Mouse (Mus musculus): Measurements from ENCODE around the gene Srd5a1. TPM values are rescaled to one million over a fixed set of nuclear protein-coding genes. Genes with fewer than 3 reads are reported as not detected.

The Srd5a1 gene
- 10 to 100 TPM; 14.7 to 15.8 TPM for total RNA-seq (2021)

DNA sequence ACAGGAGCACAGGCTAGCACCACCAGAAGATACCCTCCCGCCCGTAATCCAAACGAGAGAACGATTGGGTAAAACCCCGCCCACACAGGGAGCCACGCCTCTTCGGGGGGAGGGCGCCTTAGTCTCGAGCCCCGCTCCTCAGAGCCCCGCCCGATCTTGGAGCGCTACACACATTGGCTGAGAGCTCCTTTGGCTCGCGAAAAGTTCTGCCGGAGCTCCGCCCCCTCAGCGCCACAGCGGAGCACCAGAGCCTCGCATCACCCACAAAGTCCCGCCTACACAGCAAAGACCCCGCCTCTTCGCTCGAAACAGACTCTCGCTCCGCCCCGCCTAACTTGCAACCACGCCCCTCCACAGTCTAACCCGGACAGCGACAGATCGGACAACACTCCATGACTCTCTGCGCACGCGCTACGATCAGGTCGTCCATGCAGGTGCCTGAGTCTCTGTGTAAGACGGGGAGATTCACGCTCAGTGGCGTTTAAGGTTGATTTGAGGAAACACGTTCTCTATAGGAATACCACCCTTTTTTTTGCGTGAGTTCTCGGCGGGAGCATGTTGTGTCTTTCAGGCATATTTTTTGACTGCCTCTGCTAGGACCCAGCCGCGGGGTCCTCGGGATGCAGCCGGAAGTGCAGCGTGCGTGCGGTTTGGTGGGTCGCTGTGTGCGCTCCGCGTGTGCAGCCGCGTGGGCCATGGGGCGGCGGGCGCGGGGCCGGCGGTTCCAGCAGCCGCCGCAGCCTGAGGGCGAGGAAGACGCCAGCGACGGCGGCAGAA lies at the start of gene Srd5a1:
Srd5a1 (minus strand) TSS at position 45 of the 777 bp plus-strand sequence.
- DNase-seq (ENCODE audit: extremely low spot score in 1 of 2, low spot score in 1 of 2), result peak; percentile 88 to 96

DNA sequence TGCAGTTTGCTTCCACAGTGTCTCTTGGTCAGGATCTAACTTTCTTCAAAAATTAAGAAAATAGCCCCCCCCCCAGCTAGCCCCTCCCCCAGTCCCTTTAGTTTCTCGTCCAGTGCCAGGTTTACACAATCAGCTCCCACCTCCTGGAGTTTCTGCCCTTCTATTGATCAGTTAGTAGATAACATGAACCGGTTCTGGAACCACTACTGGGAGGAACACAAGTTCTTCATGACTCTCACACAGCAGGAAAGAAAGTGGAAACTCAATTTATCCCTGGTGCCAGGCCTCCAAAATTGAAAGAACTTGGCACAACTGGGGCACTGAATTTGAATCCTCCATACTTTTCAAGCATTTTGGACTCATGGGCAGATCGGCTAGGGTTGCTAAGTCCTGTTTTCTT lies 43.3 kb upstream of the Srd5a1 start:
- DNase-seq (ENCODE audit: extremely low spot score in 1 of 2, low spot score in 1 of 2), result no peak

DNA sequence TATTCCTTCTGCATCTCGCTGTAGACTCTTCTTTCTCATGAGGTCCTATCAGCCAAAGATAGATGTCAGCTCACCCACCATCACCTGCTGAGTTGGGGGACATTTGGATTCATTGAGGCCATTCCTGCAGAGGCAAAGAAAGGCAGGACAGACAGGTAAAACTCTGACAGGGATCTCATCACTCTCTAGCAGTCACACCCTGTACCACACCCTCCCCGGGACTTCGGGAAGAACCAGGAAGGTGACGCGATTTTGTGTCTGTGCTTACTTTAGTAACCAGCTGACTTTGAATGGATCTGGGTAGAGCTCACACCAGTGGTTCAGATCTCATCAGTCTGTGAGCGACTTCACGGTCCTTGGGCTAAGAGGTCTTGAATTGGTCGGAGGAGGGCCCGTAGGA lies 35.2 kb upstream of the Srd5a1 start:
- no peak for DNase-seq (ENCODE audit: extremely low spot score in 1 of 2, low spot score in 1 of 2)

DNA sequence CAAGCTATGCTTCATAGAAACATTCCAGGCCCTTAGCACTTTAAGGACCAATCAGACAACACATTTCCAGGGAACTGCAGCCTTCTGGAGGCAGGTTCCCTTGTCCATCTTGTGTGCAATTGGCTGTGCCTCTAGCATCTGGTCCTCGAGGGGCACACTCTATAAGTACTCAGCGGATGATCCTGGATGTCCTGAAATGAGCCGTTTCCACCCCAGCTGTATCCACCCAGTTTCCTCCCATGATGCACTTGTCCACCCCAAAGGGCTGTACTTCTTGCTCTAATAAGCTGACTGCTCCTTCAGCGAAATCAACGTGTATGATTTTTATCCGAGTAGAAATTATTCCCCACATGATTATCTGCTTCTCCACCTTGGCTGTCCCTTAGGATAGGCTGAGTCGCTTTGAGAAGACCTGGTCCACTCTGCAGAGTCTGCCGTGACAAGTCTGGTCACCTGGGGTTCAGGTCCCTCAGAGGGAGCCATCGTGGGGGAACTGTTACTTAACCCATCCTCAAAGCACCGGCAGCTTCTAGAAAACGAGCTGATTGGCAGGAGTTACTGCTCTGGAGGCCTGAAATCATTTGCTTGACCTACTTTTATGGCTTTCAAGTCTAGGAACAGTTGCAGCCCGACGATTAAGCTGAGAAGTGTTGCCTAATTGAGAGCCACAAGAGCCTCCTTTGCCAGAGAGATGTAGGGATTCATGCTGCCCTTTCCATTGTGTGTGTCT lies 34.6 kb upstream of the Srd5a1 start:
- no peak for DNase-seq (ENCODE audit: extremely low spot score in 1 of 2, low spot score in 1 of 2)

DNA sequence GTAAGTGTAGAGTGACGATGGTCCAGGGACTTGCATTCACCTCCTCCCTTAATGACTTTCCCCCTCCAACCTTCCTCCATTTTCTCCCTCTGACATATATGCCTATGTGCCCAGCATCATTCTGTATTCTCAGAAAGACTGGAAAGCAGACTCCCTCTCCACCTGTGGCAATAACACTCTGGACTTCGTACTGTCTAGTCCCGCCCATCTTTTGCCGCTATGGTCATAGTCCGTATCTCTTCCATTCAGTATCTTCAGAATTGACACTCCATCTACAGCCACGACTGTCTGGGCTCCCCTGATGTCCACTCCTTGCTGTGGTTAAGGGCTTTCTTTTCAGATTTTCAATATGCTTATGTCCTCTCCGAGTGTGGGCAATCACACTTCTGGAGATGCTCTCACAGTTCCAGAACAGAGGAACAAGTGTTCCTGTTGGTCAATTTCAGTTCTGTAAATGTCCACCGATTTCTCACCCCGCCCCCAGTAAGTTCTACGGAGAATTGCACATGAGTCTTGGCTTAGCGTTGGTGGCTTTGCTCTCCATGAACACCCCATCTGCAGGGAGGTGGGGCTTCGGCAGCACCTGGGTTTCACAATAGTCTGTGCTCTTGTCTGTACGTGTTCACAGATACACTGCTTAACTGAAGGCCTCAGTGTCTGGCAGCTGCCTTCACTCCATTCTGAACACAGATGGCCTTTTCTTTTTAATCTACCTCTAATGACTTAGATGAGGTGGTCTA lies 33.4 kb upstream of the Srd5a1 start:
- DNase-seq (ENCODE audit: extremely low spot score in 1 of 2, low spot score in 1 of 2), result no peak

DNA sequence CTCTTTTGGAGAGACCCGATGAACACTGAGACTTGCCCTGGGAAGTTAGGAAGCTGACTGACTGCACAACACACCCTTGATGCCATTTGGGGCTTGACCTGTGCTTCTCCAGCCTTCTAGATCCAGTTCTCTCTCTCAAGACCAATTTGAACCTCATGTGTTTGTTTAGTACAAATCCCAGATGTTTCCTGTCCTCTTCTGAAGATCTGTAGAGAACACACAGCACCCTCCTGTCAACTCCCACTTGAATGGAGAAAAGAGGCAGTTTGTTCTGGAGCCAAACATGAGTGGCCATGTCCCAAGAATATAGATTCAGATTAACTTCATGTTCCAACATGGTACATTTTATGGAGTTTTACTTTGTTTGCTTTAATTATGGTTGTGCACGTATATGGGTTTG lies 32.7 kb upstream of the Srd5a1 start:
- no peak for DNase-seq (ENCODE audit: extremely low spot score in 1 of 2, low spot score in 1 of 2)

DNA sequence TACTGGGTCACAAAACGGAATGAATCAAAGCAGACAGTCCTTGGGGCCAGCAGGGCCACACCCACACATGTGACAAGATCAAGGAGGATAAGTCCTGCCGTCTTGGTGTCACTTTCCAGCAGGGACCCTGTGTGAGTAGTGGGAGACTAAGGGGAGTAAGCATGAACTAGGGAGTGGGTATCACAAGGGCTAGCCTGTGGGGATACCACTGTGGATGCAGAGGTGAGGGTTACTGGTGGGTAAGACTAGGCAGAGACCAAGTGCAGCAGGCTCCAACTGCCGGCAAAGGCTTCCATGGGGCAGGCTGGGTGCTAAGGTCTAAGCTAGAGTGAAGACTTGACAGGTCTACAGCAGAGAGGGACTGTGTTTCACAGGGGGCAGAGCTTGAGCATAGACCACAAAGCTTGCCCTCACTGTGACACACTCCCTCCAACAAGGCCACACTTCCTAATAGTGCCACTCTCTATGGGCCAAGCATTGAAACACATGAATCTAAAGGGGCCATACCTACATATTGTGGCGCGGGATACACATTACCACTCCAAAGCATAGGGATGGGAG lies 31.5 kb upstream of the Srd5a1 start:
- no peak for DNase-seq (ENCODE audit: extremely low spot score in 1 of 2, low spot score in 1 of 2)

DNA sequence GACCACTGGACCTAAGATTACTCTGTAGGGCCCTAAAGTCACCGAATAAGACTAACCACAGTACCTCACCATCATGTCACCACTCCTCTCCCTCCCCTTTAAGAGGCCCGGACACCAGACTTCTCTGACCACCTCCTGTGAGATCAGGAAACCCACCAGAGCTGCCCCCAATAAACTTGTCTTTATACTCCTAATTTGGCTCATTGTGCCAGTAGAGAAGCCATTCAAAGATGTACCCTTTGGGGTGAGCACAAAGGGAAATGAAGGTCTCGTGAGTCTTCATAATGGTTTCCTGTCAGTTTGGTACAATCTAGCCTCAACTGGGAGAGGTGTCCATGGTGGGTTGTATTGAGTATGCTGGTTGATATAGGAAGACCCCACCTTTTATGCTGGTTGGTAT lies 29.8 kb upstream of the Srd5a1 start:
- peak in 1 of 2 experiments; percentile 0 for DNase-seq (ENCODE audit: extremely low spot score in 1 of 2, low spot score in 1 of 2)

DNA sequence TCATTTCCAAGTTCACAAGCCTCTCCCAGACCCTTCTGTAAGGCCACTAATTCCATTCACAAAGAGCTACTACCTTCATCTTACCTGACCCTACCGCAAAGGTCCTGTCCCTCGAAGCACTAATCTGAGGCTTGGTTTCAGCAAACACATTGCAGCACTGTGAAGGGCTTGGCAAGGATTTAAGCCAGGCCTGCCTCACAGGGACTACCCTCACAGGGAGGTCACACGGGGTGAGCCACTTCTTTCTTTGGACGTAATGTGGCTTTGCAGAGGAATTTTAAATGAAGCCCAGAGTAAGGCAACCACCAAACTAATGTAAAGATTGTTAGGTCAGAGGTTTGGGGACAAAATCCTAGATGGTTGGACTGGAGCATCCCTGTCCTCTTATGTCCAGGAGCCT lies 29.3 kb upstream of the Srd5a1 start:
- peak; percentile 0 for DNase-seq (ENCODE audit: extremely low spot score in 1 of 2, low spot score in 1 of 2)

DNA sequence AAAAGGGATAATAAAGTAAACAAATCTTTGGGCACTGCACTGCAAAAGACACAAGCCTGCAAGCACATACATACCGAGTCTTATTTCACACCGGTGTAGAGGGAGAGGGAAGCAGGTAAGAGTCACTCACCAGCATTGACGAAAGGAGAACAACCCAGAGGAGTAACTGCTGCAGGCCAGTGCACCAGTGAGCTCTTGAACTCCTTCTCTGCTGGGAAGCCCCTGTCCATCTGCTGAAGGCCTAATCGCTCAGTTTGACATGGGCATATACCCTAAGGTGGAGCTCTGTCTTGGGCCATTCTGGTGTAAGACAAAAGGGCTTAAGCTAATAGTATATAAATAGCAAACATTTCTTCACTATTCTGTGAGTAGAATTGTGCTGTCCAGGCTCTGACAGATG lies 28.9 kb upstream of the Srd5a1 start:
- DNase-seq (ENCODE audit: extremely low spot score in 1 of 2, low spot score in 1 of 2), result peak; percentile 0 to 2

DNA sequence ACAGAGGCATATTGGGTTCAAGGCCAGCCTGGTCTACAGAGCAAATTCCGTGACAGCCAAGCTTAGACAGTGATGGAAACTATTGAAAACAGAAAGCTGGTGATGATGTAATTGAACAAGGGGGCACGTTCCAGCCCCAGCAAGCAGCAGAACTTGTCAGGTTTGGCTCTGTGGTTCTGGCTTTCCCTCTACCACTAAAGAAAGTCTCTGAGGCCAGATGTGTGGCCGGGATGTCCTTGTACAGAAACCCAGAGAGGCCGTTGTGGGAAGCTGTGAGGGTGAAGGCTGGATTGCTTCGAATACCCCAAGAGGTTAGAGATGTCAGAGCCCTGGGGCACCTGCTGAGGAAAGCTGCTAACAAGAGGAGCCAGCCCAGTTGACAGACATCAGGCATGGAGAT lies 28.0 kb upstream of the Srd5a1 start:
- peak; percentile 1 for DNase-seq (ENCODE audit: extremely low spot score in 1 of 2, low spot score in 1 of 2)

DNA sequence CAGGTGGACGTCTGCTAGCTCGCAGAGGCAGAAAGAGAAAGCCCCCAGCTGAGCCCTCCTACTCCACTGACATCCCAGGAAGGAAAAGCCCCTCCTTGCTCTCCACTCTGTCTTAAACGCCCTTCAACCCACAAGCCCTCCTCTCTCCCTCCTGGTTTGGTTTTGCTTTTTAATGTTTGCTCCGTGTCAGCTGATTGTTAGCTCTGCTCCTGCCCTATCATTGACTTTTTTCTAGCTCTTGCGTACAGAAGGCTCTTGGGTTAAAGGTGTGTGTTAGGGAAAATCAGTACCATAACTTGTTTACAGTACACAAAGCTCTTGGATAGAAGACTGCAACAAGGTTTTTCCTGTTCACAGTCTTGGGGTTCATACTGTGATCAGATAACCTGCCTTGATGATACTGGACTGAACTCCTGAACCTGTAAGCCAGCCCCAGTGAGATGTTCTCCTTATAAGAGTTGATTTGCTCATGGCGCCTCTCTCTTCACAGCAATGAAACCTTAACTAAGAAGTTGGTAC lies 26.9 kb upstream of the Srd5a1 start:
- DNase-seq (ENCODE audit: extremely low spot score in 1 of 2, low spot score in 1 of 2), result peak; percentile 0

DNA sequence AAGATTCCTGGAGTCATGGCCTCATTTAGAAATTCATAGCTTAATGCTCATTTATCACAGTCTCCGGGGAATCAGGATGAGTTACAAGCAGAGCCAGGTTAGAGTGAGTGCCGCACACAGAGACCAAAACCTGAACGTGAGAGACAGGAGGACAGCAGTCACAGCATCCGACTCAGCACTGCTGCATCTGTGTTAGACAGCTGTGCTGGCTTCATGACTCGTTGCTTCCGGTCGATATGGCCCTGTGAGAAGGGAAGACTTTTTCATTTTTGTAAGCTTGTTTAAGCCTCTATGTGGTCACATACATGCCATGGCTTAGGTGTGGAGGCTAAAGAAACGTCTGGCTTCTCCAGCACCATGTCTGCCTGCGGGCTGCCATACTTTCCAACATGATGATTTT lies 26.4 kb upstream of the Srd5a1 start:
- DNase-seq (ENCODE audit: extremely low spot score in 1 of 2, low spot score in 1 of 2), result no peak

DNA sequence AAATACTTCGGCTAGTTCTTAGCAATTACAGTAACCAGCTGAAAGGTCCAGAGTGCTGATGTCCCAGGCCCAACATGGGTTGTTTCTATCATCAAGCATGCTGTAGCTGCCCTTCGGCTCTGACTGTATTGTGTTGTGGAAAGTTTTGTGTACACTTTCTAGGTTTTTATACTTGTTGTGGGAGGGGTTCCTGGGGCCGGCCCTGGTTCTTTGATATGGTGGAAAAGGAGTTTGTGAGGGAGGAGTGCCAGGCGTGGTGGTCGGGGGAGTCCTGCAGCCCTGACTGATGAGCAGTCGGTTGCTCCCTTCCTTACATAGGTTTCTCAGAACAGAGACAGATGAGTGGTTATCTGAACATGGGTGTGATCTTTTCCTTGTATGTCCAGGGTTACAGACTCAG lies 25.6 kb upstream of the Srd5a1 start:
- peak in 1 of 2 experiments; percentile 1 for DNase-seq (ENCODE audit: extremely low spot score in 1 of 2, low spot score in 1 of 2)

DNA sequence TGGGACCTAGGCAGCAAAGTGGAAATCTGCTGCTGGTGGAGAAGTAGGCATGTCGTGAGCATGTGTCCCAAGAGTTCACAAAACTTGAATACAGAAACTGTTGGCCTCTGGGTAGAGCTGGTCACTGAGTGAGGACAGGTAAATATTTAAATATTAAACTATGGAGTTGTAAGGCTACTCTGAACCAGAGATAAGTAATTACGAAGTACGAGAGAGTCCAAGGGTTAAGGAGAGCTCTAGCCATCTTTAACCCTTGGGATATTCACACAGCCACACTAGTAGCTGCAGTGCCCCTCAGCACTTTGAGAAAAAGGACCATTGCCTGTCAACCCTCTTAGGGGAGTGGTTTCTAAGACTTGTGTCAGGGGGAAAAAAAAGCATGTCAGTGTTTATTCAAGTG lies 25.1 kb upstream of the Srd5a1 start:
- peak in 1 of 2 experiments; percentile 1 for DNase-seq (ENCODE audit: extremely low spot score in 1 of 2, low spot score in 1 of 2)

DNA sequence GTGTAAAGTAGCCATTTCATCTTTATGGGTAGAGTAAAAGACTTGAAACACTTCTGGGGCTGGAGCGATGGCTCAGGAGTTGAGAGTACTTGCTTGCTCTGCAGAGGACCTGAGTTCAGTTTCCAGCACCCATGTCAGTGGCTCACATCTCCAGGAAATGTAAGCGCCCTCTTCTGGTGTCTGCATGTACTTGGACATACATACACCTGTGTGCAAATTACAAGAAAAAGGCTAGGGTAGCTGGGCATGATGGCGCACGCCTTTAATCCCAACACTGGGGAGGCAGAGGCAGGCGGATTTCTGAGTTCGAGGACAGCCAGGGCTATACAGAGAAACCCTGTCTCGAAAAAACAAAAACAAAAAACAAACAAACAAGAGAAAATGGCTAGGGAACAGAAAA lies 24.6 kb upstream of the Srd5a1 start:
- peak in 1 of 2 experiments; percentile 1 for DNase-seq (ENCODE audit: extremely low spot score in 1 of 2, low spot score in 1 of 2)

DNA sequence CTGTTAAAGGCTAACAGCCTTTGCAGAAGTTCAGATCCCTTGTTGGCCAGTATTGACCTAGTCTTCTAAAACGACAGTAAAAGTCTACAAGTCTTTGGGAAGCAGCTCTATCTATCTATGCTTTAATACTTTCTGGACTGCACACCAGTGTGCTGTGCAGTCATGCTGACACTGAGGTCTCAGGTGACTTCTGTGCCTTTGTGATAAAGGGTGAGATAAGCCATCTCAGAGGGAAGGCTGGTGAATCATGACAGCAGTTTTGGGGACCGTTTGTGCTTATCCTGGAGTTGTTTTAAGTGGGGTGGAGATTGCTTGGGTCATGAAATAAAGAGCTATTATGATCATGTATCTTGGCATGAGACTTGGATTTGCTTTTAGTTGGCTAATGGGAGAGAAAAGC lies 22.7 kb upstream of the Srd5a1 start:
- DNase-seq (ENCODE audit: extremely low spot score in 1 of 2, low spot score in 1 of 2), result no peak

DNA sequence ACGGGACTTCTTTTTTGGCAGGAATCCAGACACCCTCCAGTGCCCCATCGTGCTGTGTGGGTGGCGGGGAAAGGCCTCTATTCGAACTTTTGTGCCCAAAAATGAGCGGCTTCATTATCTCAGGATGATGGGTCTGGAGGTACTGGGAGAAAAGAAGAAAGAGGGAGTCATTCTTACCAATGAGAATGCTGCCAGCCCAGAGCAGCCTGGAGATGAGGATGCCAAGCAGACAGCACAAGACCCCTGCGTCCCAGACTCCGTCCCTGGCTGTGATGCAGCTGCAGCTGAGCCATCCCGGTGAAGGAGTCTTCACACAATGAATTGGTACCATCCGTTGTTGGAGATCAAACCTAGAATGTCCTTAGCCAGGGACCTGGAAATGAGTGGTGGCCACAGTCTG lies 22.3 kb upstream of the Srd5a1 start:
- DNase-seq (ENCODE audit: extremely low spot score in 1 of 2, low spot score in 1 of 2), result peak in 1 of 2 experiments; percentile 0

DNA sequence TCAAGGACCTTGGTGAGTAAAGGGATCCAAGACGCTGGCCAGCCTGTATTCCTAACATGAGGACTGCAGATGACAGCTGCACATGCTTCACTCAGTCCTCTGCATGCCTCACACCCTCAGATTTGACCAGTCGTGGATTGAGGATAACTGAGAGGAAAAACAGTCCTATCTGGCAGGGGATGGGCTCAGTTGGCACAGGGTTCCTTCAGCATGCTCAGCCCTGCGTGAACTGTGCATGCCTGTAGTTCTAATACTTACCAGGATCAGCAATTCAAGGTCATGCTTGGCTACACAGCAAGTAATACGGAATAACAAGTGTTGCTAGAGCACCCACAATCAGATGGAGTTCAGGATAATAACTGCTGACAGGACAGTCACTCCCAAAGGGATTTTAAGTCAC lies 20.4 kb upstream of the Srd5a1 start:
- DNase-seq (ENCODE audit: extremely low spot score in 1 of 2, low spot score in 1 of 2), result peak in 1 of 2 experiments; percentile 0

DNA sequence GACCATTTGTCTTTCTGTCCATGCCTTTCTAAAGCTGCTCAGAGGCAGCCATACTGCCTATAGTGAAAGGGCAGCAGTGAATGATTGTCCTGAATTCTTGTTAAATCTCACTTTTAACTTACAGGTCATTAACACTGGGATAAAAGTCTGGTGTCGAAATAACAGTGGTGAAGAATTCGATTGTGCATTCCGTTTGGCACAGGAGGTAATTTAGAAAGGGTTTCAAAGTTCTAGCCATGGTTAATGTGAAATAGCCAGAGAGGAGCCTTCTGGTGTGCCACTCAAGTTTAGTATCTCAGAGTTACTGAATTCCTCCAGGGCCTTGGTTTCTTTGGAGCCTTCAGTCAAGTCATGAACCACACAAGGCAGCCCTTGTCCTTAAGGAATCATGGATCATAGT lies 19.9 kb upstream of the Srd5a1 start:
- DNase-seq (ENCODE audit: extremely low spot score in 1 of 2, low spot score in 1 of 2), result no peak

DNA sequence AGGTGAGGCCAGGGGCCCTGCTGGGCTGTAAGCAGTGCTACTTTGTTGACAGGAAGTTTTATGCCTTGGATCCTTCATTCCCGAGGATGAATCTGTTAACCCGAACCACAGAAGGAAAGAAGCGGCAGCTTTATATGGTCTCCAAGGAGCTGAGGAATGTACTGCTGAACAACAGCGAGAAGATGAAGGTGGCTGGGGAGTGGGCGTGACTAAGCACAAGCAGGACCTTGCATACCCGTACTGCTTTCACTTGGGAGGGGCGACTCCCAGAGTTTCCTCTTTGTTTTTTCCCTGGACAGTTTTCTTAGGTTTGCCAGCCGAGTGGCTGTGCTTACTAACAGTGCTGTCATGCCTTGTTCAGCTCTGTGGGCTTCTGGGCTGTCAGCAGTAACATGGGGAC lies 19.3 kb upstream of the Srd5a1 start:
- DNase-seq (ENCODE audit: extremely low spot score in 1 of 2, low spot score in 1 of 2), result peak in 1 of 2 experiments; percentile 2

Data from layer of hippocampus, postnatal 25 days (tissue).